Mouse (Mus musculus): ENCODE measurements around the gene Prss30.
"Not testable (repeated sequence)": the region's sequence is repeated elsewhere in the genome, so short reads cannot be mapped to it uniquely, and the experiment has no call there.

The Prss30 gene

GRCm38 (mm10) chr17:23984989-23985388 lies 4.6 kb upstream of the Prss30 start:
- DNase-seq (ENCODE audit: low spot score in 2 of 2), result no peak

GRCm38 (mm10) chr17:23982912-23983311 lies 2.5 kb upstream of the Prss30 start:
- DNase-seq (ENCODE audit: low spot score in 2 of 2), result peak in 1 of 2 experiments; percentile 3

- no peak for DNase-seq (ENCODE audit: low spot score in 2 of 2)
These were observed 895 bp downstream of the Prss30 start for GRCm38 (mm10) chr17:23979471-23979870.

- no peak for DNase-seq (ENCODE audit: low spot score in 2 of 2)
These were observed 3.7 kb downstream of the Prss30 start for GRCm38 (mm10) chr17:23976665-23977064.

GRCm38 (mm10) chr17:23971315-23971714 lies 9.1 kb downstream of the Prss30 start:
- no peak for DNase-seq (ENCODE audit: low spot score in 2 of 2)

- peak; percentile 60 to 72 for DNase-seq (ENCODE audit: low spot score in 2 of 2)
These were observed 11.1 kb downstream of the Prss30 start for GRCm38 (mm10) chr17:23969231-23969630.

GRCm38 (mm10) chr17:23968780-23969179 lies 11.6 kb downstream of the Prss30 start:
- DNase-seq (ENCODE audit: low spot score in 2 of 2), result no peak

- peak in 1 of 2 experiments; percentile 12 for DNase-seq (ENCODE audit: low spot score in 2 of 2)
These were observed 13.5 kb downstream of the Prss30 start for GRCm38 (mm10) chr17:23966658-23967401.

- no peak for DNase-seq (ENCODE audit: low spot score in 2 of 2)
These were observed 14.5 kb downstream of the Prss30 start for GRCm38 (mm10) chr17:23965805-23966425.

- DNase-seq (ENCODE audit: low spot score in 2 of 2), result no peak
These were observed 18.7 kb downstream of the Prss30 start for GRCm38 (mm10) chr17:23961573-23962122.

- DNase-seq (ENCODE audit: low spot score in 2 of 2), result peak; percentile 62 to 72
These were observed 20.2 kb downstream of the Prss30 start for GRCm38 (mm10) chr17:23960084-23960738.

- DNase-seq (ENCODE audit: low spot score in 2 of 2), result no peak
These were observed 25.2 kb downstream of the Prss30 start, which contains the start of gene Sbpl for GRCm38 (mm10) chr17:23955174-23955573. TSS of gene Sbpl (minus strand) at chr17:23955274.

GRCm38 (mm10) chr17:23950828-23951227 lies 29.5 kb downstream of the Prss30 start:
- DNase-seq (ENCODE audit: low spot score in 2 of 2), result not testable (repeated sequence)

GRCm38 (mm10) chr17:23949068-23949467 lies 31.3 kb downstream of the Prss30 start:
- DNase-seq (ENCODE audit: low spot score in 2 of 2), result no peak

- DNase-seq (ENCODE audit: low spot score in 2 of 2), result not testable (repeated sequence)
These were observed 32.9 kb downstream of the Prss30 start for GRCm38 (mm10) chr17:23947486-23947885.

GRCm38 (mm10) chr17:23941372-23941771 lies 39.0 kb downstream of the Prss30 start, which contains the start of gene Sbp:
TSS of gene Sbp (plus strand) at chr17:23941672.
- DNase-seq (ENCODE audit: low spot score in 2 of 2), result no peak

- no peak for DNase-seq (ENCODE audit: low spot score in 2 of 2)
These were observed 49.2 kb downstream of the Prss30 start for GRCm38 (mm10) chr17:23931157-23931556.

GRCm38 (mm10) chr17:23925090-23925493 lies 55.3 kb downstream of the Prss30 start:
- DNase-seq (ENCODE audit: low spot score in 2 of 2), result peak in 1 of 2 experiments; percentile 2

- DNase-seq (ENCODE audit: low spot score in 2 of 2), result peak; percentile 80 to 81
These were observed 55.8 kb downstream of the Prss30 start for GRCm38 (mm10) chr17:23924531-23925007.
